Mouse (Mus musculus) hindbrain, embryonic 12.5 days (tissue): Measurements from ENCODE around the gene Tcaf2. TPM values are rescaled to one million over a fixed set of nuclear protein-coding genes. Genes with fewer than 3 reads are reported as not detected.

Experiments
- ATAC-seq: fragments of 200-750 bp; cut with Nextera tagmentation; 2 replicates; pipeline ENCODE4 v1.8.0; 2017; ENCODE audit warnings: moderate TSS enrichment; ENCODE audit not compliant: low FRiP score
- H3K27ac ChIP-seq: fragments of 300-500 bp; sonication (generic); 2 replicates; pipeline ENCODE4 v1.5.1; 2016; ENCODE audit warnings: mild to moderate bottlenecking
- H3K27me3 ChIP-seq: fragments of 300-500 bp; sonication (generic); 2 replicates; pipeline ENCODE4 v1.6.1; 2016; ENCODE audit warnings: mild to moderate bottlenecking
- H3K36me3 ChIP-seq: fragments of 300-500 bp; sonication (generic); 2 replicates; pipeline ENCODE4 v1.6.1; 2016; ENCODE audit warnings: mild to moderate bottlenecking
- H3K4me1 ChIP-seq: fragments of 300-500 bp; sonication (generic); 2 replicates; pipeline ENCODE4 v1.6.1; 2016
- H3K4me2 ChIP-seq: fragments of 300-500 bp; sonication (generic); replicated peaks from 2 replicates; pipeline ENCODE4 v1.6.1; 2016; ENCODE audit warnings: mild to moderate bottlenecking
- H3K4me3 ChIP-seq: fragments of 300-500 bp; sonication (generic); 2 replicates; pipeline ENCODE4 v1.5.1; 2016; ENCODE audit warnings: mild to moderate bottlenecking
- H3K9ac ChIP-seq: fragments of 300-500 bp; sonication (generic); 2 replicates; pipeline ENCODE4 v1.6.1; 2016; ENCODE audit warnings: mild to moderate bottlenecking, moderate library complexity
- H3K9me3 ChIP-seq: fragments of 300-500 bp; sonication (generic); replicated peaks from 2 replicates; pipeline ENCODE4 v1.6.1; 2016; ENCODE audit warnings: mild to moderate bottlenecking
- WGBS: fragments of 180-500 bp; shearing (Covaris S2); methylation state at CpG from one replicate; pipeline ENCODE4 v1.1.7; 2016; 5-methylcytosine and 5-hydroxymethylcytosine counted together
- polyA plus RNA-seq: library from polyadenylated mRNA; unstranded; fragments of >200 nt; fragmentation: Nextera tagmentation; extraction: Ambion mirVana; gene quantifications from 2 replicates; pipeline ENCODE4 v1.2.1, GENCODE M21; 2016

Tcaf2 gene
- polyA plus RNA-seq, 1 experiment from 2014 or later: 4.5 TPM

- no peak for ATAC-seq
- Histone ChIP-seq H3K9ac (no peak overlapping the region), H3K27ac (no peak overlapping the region), H3K9me3 (no peaks in the 10 kb centered on the region), H3K4me3 (no peak overlapping the region), H3K36me3 (no peaks in the 10 kb centered on the region), H3K27me3 (no peaks in the 10 kb centered on the region), H3K4me2 (no peak overlapping the region), H3K4me1 (no peaks in the 10 kb centered on the region)
Measured at GRCm38 (mm10) chr6:42612218-42612617, 32.8 kb downstream of the Tcaf2 start.

GRCm38 (mm10) chr6:42610954-42611522, 34.0 kb downstream of the Tcaf2 start:
- no peaks in the 10 kb centered on the region for H3K36me3 ChIP-seq
- 79% methylated on average over 4 of the region's 4 CpGs for WGBS
- no peak overlapping the region for H3K27ac ChIP-seq
- no peak overlapping the region for H3K9ac ChIP-seq
- no peaks in the 10 kb centered on the region for H3K9me3 ChIP-seq
- no peak overlapping the region for H3K4me2 ChIP-seq
- no peak for ATAC-seq
- H3K4me3 ChIP-seq: no peak overlapping the region
- H3K27me3 ChIP-seq: no peaks in the 10 kb centered on the region
- no peaks in the 10 kb centered on the region for H3K4me1 ChIP-seq

- Histone ChIP-seq H3K9me3 (no peaks in the 10 kb centered on the region), H3K4me3 (no peak within 1 kb of the TSS), H3K4me1 (no peaks in the 10 kb centered on the region), H3K36me3 (no peaks in the 10 kb centered on the region), H3K4me2 (no peak within 1 kb of the TSS), H3K9ac (no peak within 1 kb of the TSS), H3K27ac (no peak within 1 kb of the TSS), H3K27me3 (no peaks in the 10 kb centered on the region)
- WGBS: 67% methylated on average over 4 of the region's 4 CpGs
- ATAC-seq: no peak
Measured at GRCm38 (mm10) chr6:42597592-42597991, 47.5 kb downstream of the Tcaf2 start, which contains the start of gene Tcaf3. Tcaf3 (minus strand) TSS chr6:42597692.

- H3K9me3 ChIP-seq: no peaks in the 10 kb centered on the region
- no peaks in the 10 kb centered on the region for H3K36me3 ChIP-seq
- no peak overlapping the region for H3K9ac ChIP-seq
- ATAC-seq: no peak
- H3K4me3 ChIP-seq: no peak overlapping the region
- WGBS: 75% methylated on average over 17 of the region's 17 CpGs
- no peaks in the 10 kb centered on the region for H3K27me3 ChIP-seq
- H3K27ac ChIP-seq: no peak overlapping the region
- no peak overlapping the region for H3K4me2 ChIP-seq
- H3K4me1 ChIP-seq: no peaks in the 10 kb centered on the region
Measured at GRCm38 (mm10) chr6:42593138-42593882, 51.7 kb downstream of the Tcaf2 start.

DNA sequence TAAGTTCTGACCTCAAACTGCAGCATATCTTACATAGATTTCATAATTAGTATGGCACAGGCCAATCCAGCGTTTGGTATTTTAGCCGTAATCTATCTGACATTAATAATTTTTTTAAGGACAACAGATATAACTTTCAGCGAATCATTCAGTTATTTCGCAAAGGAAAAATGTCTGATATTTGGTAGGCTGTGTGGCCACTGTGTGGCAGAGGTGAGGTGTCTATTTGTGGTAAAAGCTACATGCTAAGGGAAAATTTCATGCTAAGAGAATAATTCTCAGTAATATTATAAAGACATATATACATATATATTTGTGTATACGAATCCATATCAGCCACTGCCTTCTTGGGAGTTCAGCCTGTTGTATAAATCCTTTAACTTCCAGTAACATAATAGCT, 58.5 kb downstream of the Tcaf2 start:
- ATAC-seq: no peak
- no peaks in the 10 kb centered on the region for H3K36me3 ChIP-seq
- 88% methylated on average over 5 of the region's 5 CpGs for WGBS

GRCm38 (mm10) chr6:42583488-42583872, 61.6 kb downstream of the Tcaf2 start:
- Histone ChIP-seq H3K4me2 (peak overlapping the region; percentile 19; the same call in 1 of the 2 replicates), H3K9ac (no peak overlapping the region), H3K4me1 (no peaks in the 10 kb centered on the region), H3K4me3 (no peak overlapping the region), H3K9me3 (no peaks in the 10 kb centered on the region), H3K27ac (no peak overlapping the region), H3K36me3 (no peaks in the 10 kb centered on the region), H3K27me3 (no peaks in the 10 kb centered on the region)
- ATAC-seq: no peak
- 2% methylated on average over 7 of the region's 7 CpGs for WGBS

More for the DNA sequence above, 58.5 kb downstream of the Tcaf2 start:
- Histone ChIP-seq H3K27ac (no peak overlapping the region), H3K27me3 (no peaks in the 10 kb centered on the region), H3K4me1 (no peaks in the 10 kb centered on the region), H3K4me3 (no peak overlapping the region), H3K4me2 (no peak overlapping the region), H3K9me3 (no peaks in the 10 kb centered on the region), H3K9ac (no peak overlapping the region)

DNA sequence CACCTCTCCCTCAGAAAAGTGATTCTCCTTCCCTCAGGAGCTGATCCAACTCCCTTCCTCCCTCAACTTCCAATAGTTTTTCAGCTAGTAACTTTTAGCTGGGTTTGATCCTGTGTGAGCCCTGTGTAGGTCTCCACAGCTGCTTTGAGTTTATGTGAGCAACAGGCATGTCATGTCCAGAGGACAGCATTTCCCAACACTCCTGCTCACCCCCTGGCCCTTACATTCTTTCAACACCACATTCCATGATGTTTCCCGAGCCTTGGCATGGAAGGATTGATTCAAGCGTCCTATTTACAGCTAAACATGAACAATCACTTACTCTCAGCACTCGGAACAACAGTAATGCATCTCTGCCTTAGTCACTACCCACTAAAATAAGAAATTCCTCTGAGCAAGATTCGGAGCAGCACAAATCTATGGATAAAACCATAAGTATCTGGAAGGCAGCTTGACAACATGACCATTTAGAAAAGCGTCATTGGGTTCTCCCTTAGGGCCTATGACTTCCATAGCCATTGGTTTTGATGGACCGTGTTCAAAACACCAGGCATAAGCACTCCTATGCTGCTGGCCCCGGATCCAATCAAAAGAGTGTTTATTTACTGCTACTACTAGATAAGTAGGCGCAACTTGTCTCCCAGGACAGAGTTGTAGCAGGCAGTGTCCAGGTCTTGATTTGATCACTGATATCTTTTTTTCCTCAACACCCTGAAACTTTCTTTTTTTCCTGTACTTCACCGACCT, 62.1 kb downstream of the Tcaf2 start:
- 60% methylated on average over 9 of the region's 9 CpGs for WGBS

GRCm38 (mm10) chr6:42578678-42579077, 66.4 kb downstream of the Tcaf2 start:
- no peaks in the 10 kb centered on the region for H3K9me3 ChIP-seq
- ATAC-seq: no peak
- H3K36me3 ChIP-seq: no peaks in the 10 kb centered on the region
- H3K27me3 ChIP-seq: no peaks in the 10 kb centered on the region
- 86% methylated on average over 4 of the region's 4 CpGs for WGBS
- H3K4me3 ChIP-seq: no peak overlapping the region
- H3K4me1 ChIP-seq: no peaks in the 10 kb centered on the region
- no peak overlapping the region for H3K27ac ChIP-seq
- no peak overlapping the region for H3K9ac ChIP-seq
- no peak overlapping the region for H3K4me2 ChIP-seq

More for the DNA sequence above, 62.1 kb downstream of the Tcaf2 start:
- no peaks in the 10 kb centered on the region for H3K36me3 ChIP-seq
- ATAC-seq: no peak
- no peaks in the 10 kb centered on the region for H3K9me3 ChIP-seq
- peak overlapping the region; percentile 19; the same call in 1 of the 2 replicates for H3K4me2 ChIP-seq
- H3K27ac ChIP-seq: no peak overlapping the region
- H3K9ac ChIP-seq: no peak overlapping the region
- no peaks in the 10 kb centered on the region for H3K4me1 ChIP-seq
- H3K4me3 ChIP-seq: no peak overlapping the region
- H3K27me3 ChIP-seq: no peaks in the 10 kb centered on the region

- no peak overlapping the region for H3K4me3 ChIP-seq
- no peak overlapping the region for H3K27ac ChIP-seq
- H3K27me3 ChIP-seq: no peaks in the 10 kb centered on the region
- H3K4me2 ChIP-seq: no peak overlapping the region
- H3K4me1 ChIP-seq: no peaks in the 10 kb centered on the region
- no peak for ATAC-seq
- 88% methylated on average over 2 of the region's 2 CpGs for WGBS
- no peak overlapping the region for H3K9ac ChIP-seq
- no peaks in the 10 kb centered on the region for H3K36me3 ChIP-seq
- H3K9me3 ChIP-seq: no peaks in the 10 kb centered on the region
Measured at GRCm38 (mm10) chr6:42577433-42577832, 67.6 kb downstream of the Tcaf2 start.

Other genes with a start within 250 kb of the Tcaf2 start
- gene Tas2r143, start 245.0 kb downstream of the Tcaf2 start, polyA plus RNA-seq: not detected in 2 replicates
- gene Tas2r135, start 239.8 kb downstream of the Tcaf2 start, polyA plus RNA-seq: not detected in 2 replicates
- not detected in 2 replicates for gene Tas2r126, start 210.7 kb downstream of the Tcaf2 start, polyA plus RNA-seq
- not detected in 2 replicates for gene Olfr458, start 180.1 kb downstream of the Tcaf2 start, polyA plus RNA-seq
- gene Olfr457, start 168.9 kb downstream of the Tcaf2 start, polyA plus RNA-seq: not detected in 2 replicates
- not detected in 2 replicates for gene Olfr456, start 158.0 kb downstream of the Tcaf2 start, polyA plus RNA-seq
- not detected in 2 replicates for gene Olfr455, start 97.7 kb downstream of the Tcaf2 start, polyA plus RNA-seq
- not detected in 2 replicates for gene Tcaf3, start 47.6 kb downstream of the Tcaf2 start, polyA plus RNA-seq
- gene Tcaf1, start 64.8 kb upstream of the Tcaf2 start, polyA plus RNA-seq: 189 and 192 TPM in 2 replicates
- not detected in 2 replicates for gene Olfr453, start 94.1 kb upstream of the Tcaf2 start, polyA plus RNA-seq
- not detected in 2 replicates for gene Olfr38, start 111.2 kb upstream of the Tcaf2 start, polyA plus RNA-seq
- not detected in 2 replicates for gene Olfr452, start 139.8 kb upstream of the Tcaf2 start, polyA plus RNA-seq
- not detected in 2 replicates for gene Olfr450, start 166.7 kb upstream of the Tcaf2 start, polyA plus RNA-seq
- gene Olfr449, start 189.1 kb upstream of the Tcaf2 start, polyA plus RNA-seq: not detected in 2 replicates
- gene Olfr448, start 245.2 kb upstream of the Tcaf2 start, polyA plus RNA-seq: not detected in 2 replicates